Mouse (Mus musculus): Measurements from ENCODE around the gene Pcsk6.
"Not testable (repeated sequence)": the region's sequence is repeated elsewhere in the genome, so short reads cannot be mapped to it uniquely, and the experiment has no call there.

Gene Pcsk6

GRCm38 (mm10) chr7:65861591-65862472, at the start of gene Pcsk6:
Gene Pcsk6 (plus strand): TSS chr7:65861734.
- no peak for DNase-seq (ENCODE audit: low spot score in 2 of 2)

DNA sequence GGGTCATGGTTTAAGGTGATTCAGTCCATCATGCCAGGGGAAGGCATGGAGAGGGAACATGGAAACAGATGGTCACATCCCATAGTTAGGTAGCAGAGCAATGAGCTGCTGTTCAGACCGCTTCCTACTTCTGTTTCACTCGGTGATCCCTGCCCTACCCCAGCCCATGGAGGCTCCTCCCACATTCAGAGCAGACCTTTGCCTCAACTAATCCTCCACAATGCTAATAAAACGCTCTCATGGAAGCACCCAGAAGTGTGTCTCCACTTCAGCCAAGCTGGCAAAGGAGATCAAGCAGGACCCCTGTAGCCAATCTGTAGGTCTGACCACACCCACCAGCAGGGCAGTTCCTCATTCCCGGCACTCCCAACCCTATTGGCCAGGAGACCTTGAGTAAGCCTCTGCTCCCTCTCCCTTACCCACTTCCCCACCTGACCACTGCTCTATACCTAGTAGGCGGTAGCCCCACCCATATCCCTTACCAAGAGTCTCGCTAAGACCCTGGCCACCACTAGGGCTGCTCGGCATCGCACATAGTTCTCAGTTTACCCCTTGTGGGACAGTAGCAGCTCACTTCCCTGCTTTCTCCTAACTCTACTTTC, 47.8 kb upstream of the Pcsk6 start:
- DNase-seq (ENCODE audit: low spot score in 2 of 2) = no peak

DNA sequence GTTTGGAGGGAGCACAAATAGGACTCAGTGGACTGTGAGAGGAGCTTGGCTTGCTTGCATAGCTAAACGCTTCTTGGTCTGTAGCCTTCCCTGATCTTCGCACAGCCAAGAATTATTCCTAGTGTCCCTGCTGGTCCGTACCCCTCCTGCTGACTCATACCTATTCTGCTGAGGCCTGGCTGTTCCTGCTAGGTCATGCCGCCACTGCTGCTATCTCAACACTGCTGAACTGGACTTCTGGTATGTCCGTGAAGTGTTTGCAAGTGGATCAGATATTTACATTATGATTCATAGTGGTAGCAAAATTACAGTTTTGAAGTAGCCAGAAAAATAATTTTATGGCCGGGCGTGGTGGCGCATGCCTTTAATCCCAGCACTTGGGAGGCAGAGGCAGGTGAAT, 44.0 kb upstream of the Pcsk6 start:
- DNase-seq (ENCODE audit: low spot score in 2 of 2) = no peak

- DNase-seq (ENCODE audit: low spot score in 2 of 2) = no peak
Measured at GRCm38 (mm10) chr7:65820391-65820790, 41.1 kb upstream of the Pcsk6 start.

- not testable (repeated sequence) for DNase-seq (ENCODE audit: low spot score in 2 of 2)
Measured at GRCm38 (mm10) chr7:65821901-65822300, 39.6 kb upstream of the Pcsk6 start.

GRCm38 (mm10) chr7:65822506-65823119, 38.9 kb upstream of the Pcsk6 start:
- DNase-seq (ENCODE audit: low spot score in 2 of 2) = no peak

DNA sequence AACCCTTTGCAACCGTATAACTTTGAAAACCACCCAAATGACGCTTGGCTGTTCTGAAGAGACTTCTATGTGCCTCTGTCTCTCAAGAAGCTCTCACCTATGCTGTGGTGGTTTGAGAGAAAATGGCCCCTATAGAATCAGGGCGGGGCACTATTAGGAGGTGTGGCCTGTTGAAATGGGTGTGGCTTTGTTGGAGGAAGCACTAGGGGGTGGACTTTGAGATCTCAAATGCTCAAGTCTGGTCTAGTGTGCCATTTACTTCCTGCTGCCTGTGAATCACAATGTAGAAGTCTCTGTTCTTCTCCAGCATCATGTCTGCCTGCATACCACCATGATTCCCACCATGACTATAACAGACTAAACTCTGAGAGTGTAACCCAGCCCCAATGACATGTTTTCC, 21.8 kb upstream of the Pcsk6 start:
- no peak for DNase-seq (ENCODE audit: low spot score in 2 of 2)

GRCm38 (mm10) chr7:65843210-65843609, 18.3 kb upstream of the Pcsk6 start:
- no peak for DNase-seq (ENCODE audit: low spot score in 2 of 2)

DNA sequence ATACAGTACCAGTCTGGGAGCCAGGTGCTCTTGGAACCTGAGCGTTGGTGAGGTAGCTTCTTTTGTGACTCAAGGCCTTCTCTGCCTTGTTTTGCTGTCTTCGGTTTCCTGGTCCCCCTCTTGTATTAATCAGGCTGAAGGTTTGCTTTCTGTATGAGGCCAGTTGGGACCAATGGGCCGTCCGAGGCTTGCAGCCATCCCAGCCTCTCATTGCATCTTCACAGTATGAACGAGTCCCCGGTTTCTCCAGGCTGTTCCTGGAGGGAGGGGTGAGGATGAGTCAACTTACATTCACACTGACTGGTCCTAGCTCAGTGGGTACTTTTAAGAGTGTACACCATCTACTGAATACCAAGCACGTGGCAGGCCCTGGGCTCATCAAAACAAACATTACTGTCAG, 553 bp upstream of the Pcsk6 start:
- DNase-seq (ENCODE audit: low spot score in 2 of 2) = no peak

DNA sequence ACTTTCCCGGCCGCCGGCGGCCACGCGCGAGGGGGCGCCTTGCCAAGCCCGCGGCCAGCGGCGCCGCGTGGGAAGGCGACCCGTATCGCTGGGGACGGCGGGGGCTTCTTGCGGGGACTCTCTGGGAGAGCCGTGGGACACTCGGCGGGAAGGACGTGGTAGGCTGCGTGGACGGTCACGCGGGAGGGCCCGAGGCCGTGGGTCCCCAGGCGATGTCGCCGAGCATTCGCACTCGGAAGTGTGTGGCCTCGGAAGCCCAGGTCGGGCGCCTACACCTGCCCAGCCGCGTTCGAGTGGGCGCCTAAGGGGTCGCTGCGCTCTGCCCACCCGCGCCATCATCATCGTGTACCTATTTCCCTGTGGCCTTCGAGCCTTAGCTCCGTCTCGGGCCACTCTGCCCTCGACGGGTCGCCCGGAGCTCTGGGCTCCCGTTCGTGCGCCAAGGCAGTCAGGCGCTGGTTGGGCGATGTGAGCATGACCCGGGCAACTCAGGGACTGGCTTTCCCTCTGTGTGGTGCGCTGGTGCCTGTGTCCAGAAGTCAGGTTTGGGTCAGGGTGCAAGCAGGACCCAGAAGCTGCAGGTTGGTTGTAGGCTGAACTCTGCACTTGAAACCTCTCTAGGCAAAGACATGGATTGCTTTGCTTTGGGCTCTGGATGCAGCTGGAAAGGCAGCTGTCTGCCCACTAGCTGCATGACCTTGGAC, 1.1 kb downstream of the Pcsk6 start:
- no peak for DNase-seq (ENCODE audit: low spot score in 2 of 2)

DNA sequence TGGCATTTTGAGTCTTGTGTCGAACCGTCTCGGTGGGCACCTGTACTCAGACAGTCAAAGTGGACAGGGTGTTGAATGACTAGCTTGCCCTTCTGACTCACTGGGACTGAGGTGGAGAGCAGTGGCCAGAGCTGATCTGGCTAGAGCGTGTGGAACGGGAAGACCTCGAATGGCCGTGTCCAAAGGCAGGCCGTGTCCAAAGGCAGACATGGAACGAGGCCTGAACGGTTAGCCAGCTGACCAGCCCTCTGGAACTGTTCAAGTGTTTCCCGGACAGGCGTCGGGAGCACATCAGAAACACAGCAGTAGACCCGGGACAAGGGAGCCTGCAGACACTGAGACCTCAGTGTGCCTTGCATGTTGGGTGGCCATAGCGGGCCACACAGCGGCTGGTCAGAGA, 7.6 kb downstream of the Pcsk6 start:
- no peak for DNase-seq (ENCODE audit: low spot score in 2 of 2)

GRCm38 (mm10) chr7:65869794-65870193, 8.3 kb downstream of the Pcsk6 start:
- DNase-seq (ENCODE audit: low spot score in 2 of 2) = no peak

DNA sequence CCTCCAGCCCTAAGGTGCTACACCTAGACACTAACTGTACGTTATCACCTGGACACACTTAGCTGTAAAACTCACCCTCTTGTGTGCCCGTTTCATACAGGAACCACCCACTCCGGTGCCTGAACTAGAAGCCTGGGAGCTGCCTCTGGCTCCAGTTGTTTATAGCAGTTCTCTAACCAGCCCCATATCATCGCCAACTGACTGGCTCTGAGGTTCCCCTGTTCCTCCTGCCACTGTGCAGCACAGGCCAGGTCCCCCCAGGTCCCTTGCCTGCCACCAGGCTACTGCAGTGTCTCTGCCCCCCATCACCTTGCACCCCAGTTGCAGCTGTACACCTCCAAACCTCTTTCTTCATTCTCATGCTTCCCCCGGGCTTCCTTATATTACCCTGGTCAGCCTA, 8.7 kb downstream of the Pcsk6 start:
- no peak for DNase-seq (ENCODE audit: low spot score in 2 of 2)

DNA sequence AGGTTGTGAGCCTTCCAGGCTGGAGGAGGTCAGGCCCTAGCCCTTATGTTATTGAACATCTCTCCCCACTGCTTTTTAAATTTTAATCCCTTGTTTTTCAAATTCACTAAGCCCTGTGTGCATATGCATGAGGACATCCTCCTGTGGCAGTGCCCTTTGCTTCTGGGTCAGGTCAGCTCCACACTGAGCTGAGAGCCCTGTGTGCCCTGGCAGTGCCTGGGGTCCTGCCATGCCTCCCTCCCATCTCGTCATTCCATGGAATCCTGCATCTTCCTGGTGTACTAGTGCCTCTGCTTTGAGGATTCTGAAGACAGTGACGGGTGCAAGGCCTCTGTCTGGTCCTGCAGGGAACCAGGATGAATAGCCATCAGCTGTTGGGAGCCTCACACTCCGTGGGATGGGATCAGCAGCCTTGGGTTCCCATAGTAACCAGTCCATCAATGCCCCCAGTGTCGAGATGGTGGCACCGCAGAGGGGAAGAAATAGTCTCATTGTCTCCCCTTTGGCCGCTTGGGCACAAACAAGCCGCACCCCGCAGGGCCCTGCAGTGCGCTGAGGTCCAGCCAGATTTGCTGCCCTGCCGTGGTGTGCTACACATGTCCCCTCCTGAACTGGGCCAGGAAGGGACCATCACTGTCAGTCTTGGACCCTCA, 9.5 kb downstream of the Pcsk6 start:
- no peak for DNase-seq (ENCODE audit: low spot score in 2 of 2)

GRCm38 (mm10) chr7:65871851-65872250, 10.3 kb downstream of the Pcsk6 start:
- DNase-seq (ENCODE audit: low spot score in 2 of 2) = no peak

DNA sequence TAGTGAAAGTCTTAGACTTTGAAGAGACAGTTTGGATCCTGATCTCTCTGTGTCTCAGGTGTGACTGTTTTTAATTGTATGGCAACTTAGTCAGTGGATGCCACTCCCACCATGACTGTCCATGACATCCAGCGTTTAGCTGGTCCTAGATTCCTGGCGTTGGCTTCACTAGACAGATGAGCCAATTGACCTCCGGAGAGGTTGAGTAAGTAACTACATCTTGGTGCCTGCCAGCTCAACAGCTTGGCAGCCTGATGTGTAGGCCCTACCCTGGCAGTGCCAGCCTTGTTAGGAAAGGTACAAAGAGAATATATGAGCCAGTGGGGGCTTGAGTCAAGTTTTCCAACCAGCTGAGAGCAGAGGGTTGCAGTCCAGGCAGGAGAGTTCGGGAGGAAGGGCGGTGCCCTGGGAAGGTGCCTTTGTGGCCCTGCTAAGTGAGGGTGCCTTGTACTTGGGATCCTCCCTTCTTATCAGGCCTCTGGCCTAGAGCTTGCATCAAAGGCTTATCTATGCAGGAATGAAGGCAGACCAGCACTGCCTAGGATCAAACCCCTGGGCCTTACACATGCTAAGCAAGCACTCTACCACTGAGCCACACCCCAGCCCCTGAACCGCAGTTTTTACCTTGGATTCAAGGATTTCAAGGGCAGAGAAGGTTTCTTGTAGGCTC, 11.8 kb downstream of the Pcsk6 start:
- no peak for DNase-seq (ENCODE audit: low spot score in 2 of 2)

DNA sequence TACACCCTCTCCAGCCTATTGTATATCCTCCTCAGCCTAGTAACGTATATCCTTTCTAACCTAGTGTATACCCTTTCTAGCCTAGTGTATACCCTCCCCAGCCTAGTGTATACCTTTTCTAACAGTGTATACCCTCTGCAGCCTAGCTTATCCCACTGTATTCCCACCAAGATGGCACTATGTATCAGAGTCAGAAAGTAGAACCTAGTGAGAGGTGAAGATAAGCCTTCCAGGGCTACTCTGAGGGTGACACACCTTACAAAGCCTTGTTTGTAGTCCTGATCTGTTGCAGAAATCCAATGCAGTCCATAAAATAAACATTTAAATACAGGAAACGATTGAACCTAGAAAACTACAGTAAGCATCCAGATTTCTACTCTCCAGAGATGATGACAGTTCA, 12.4 kb downstream of the Pcsk6 start:
- no peak for DNase-seq (ENCODE audit: low spot score in 2 of 2)

GRCm38 (mm10) chr7:65876596-65876995, 15.1 kb downstream of the Pcsk6 start:
- DNase-seq (ENCODE audit: low spot score in 2 of 2) = no peak

DNA sequence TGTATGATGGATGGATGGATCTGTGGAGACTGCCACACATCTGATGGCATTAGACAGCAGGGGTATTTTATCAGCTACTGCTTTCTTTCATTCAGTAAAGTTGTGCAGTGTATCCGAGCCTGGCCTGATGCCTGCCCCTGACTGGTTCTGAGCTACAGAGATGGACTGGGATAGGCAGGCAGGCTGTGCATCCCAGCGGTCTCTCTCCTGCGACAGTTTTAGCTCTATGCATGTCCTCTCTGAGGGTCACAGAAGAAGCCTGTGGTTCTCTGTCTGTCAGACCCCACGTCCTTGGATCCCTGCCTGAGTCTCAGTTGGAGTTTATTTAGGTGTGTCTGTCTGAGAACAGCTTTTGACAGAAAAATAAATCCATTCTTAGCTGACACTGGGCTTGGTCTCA, 16.7 kb downstream of the Pcsk6 start:
- DNase-seq (ENCODE audit: low spot score in 2 of 2) = no peak

DNA sequence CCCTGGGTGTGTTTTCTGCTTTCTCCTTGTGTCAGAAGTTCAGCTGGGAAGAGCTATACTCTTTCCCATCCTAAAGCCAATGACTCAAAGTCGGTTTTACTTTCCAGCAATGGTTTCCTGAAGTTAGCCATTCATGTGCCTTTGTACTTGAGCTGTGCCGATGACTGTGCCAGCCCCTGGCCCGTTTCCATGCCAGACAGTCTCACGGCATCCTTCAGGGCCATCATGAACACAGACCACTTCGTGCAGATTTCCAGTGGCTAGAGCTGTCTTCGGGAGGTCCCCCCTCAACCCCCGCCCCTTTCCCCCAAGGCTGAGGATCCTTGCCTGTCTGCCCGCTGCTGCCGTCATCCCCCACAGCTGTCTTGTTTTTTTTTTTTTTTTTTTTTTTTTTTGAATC, 17.8 kb downstream of the Pcsk6 start:
- DNase-seq (ENCODE audit: low spot score in 2 of 2) = no peak

- no peak for DNase-seq (ENCODE audit: low spot score in 2 of 2)
Measured at GRCm38 (mm10) chr7:65880666-65881289, 19.2 kb downstream of the Pcsk6 start.
